Mouse (Mus musculus) hindbrain, embryonic 14.5 days (tissue): Measurements from ENCODE around the gene Ddx47. TPM values are rescaled to one million over a fixed set of nuclear protein-coding genes. Genes with fewer than 3 reads are reported as not detected.

ENCODE experiments used
- ATAC-seq: fragments of 200-750 bp; cut with Nextera tagmentation; 2 replicates; pipeline ENCODE4 v1.8.0; 2017; ENCODE audit warnings: moderate number of reproducible peaks, mild to moderate bottlenecking, moderate TSS enrichment, moderate library complexity; ENCODE audit not compliant: low FRiP score
- DNase-seq: peaks from one replicate; pipeline ENCODE4 v3.0.0-alpha.2; 2015; ENCODE audit warnings: low spot score
- H3K27ac ChIP-seq: fragments of 300-500 bp; sonication (generic); 2 replicates; pipeline ENCODE4 v1.5.1; 2014; ENCODE audit warnings: mild to moderate bottlenecking, moderate library complexity
- H3K27me3 ChIP-seq: fragments of 300-500 bp; sonication (generic); 2 replicates; pipeline ENCODE4 v1.6.1; 2014; ENCODE audit warnings: mild to moderate bottlenecking, low read length, mixed read lengths; ENCODE audit not compliant: control insufficient read depth, insufficient read depth
- H3K36me3 ChIP-seq: fragments of 300-500 bp; sonication (generic); replicated peaks from 2 replicates; pipeline ENCODE4 v1.6.1; 2014; ENCODE audit not compliant: control insufficient read depth, insufficient read depth
- H3K4me1 ChIP-seq: fragments of 300-500 bp; sonication (generic); replicated peaks from 2 replicates; pipeline ENCODE4 v1.6.1; 2014; ENCODE audit warnings: antibody characterized with exemption, low read length, mixed read lengths; ENCODE audit not compliant: control insufficient read depth, insufficient read depth
- H3K4me2 ChIP-seq: fragments of 300-500 bp; sonication (generic); replicated peaks from 2 replicates; pipeline ENCODE4 v1.6.1; 2014; ENCODE audit warnings: mild to moderate bottlenecking, moderate library complexity
- H3K4me3 ChIP-seq: fragments of 300-500 bp; sonication (generic); replicated peaks from 2 replicates; pipeline ENCODE4 v1.5.1; 2014; ENCODE audit warnings: mild to moderate bottlenecking, low read length
- H3K9ac ChIP-seq: fragments of 300-500 bp; sonication (generic); 2 replicates; pipeline ENCODE4 v1.6.1; 2014
- H3K9me3 ChIP-seq: fragments of 300-500 bp; sonication (generic); 2 replicates; pipeline ENCODE4 v1.6.1; 2016; ENCODE audit warnings: low read length; ENCODE audit not compliant: control insufficient read depth
- WGBS: fragments of 180-500 bp; shearing (Covaris S2); extraction: QIAGEN DNeasy Blood & Tissue Kit; methylation state at CpG from one replicate; pipeline ENCODE4 v1.1.7; 2014; 5-methylcytosine and 5-hydroxymethylcytosine counted together
- polyA plus RNA-seq: library from polyadenylated mRNA; unstranded; fragments of >200 nt; fragmentation: Nextera tagmentation; extraction: Ambion mirVana; gene quantifications from 2 replicates; pipeline ENCODE4 v1.2.1, GENCODE M21; 2014

Ddx47 gene
- polyA plus RNA-seq, 1 experiment from 2014 or later, result 70.4 TPM

- Histone ChIP-seq H3K36me3 (peaks cover 38% of the 10 kb centered on the region), H3K9me3 (no peaks in the 10 kb centered on the region), H3K4me1 (no peaks in the 10 kb centered on the region), H3K9ac (no peak overlapping the region), H3K4me2 (no peak overlapping the region), H3K4me3 (no peak overlapping the region), H3K27ac (no peak overlapping the region), H3K27me3 (no peaks in the 10 kb centered on the region)
- 6% methylated on average over 3 of the region's 3 CpGs for WGBS
- ATAC-seq (peak; percentile 60), DNase-seq (peak; percentile 64)
These were observed 14.8 kb downstream of the Ddx47 start for GRCm38 (mm10) chr6:135026232-135026631.

DNA sequence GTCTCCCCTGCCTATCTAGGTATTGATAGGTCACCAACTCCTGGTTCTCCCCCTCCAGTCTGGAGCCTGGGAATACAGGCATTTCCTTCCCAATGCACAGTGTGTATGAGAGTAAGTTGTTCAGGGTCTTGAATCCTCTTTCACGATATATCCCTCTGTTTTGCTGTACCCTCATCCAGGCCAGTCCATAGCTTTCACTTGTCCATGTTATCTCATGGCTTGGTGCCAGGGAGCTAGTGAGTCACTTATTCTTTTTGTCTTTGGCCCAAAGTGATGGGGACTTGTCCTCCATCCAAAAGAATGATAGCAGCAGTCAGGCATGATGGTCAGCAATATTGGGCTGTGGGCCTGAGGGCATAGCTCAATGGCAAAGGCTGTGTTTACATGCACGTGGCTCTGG is 15.3 kb downstream of the Ddx47 start:
- Histone ChIP-seq H3K9me3 (no peaks in the 10 kb centered on the region), H3K27me3 (no peaks in the 10 kb centered on the region), H3K4me2 (no peak overlapping the region), H3K27ac (no peak overlapping the region), H3K9ac (no peak overlapping the region), H3K4me3 (no peak overlapping the region), H3K4me1 (no peaks in the 10 kb centered on the region), H3K36me3 (peaks cover 33% of the 10 kb centered on the region)
- no peak for ATAC-seq
- WGBS, result 88% methylated on average over 2 of the region's 2 CpGs
- DNase-seq, result no peak

DNA sequence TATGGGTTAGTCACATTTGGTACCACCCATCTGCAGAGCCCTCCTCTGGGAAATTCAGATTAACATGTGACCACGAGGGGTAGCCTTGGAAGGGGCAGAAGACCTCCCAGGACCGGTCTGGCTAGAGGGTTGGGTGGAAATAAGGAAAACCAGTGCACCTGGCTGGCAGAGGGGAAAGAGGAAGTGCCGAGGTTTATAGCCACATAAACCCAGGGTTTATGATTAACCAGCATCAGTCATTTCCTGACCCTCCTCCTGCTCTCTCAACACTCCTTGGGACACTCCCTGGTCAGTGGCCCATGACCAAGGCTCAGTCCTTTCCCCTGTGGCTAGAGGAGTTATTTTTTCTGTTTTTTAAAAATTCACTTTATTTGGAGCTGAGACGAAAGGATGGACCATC is 17.8 kb downstream of the Ddx47 start:
- 84% methylated on average over 4 of the region's 4 CpGs for WGBS
- no peak for ATAC-seq
- H3K4me1 ChIP-seq, result no peaks in the 10 kb centered on the region
- H3K9me3 ChIP-seq, result no peaks in the 10 kb centered on the region
- peaks cover 9% of the 10 kb centered on the region; the same call in 1 of the 2 replicates for H3K36me3 ChIP-seq
- DNase-seq, result no peak
- H3K27me3 ChIP-seq, result no peaks in the 10 kb centered on the region
- no peak overlapping the region for H3K4me2 ChIP-seq
- no peak overlapping the region for H3K9ac ChIP-seq
- H3K27ac ChIP-seq, result no peak overlapping the region
- H3K4me3 ChIP-seq, result no peak overlapping the region

GRCm38 (mm10) chr6:135038674-135039073 is 27.3 kb downstream of the Ddx47 start:
- DNase-seq (no peak), ATAC-seq (no peak)
- no peaks in the 10 kb centered on the region for H3K36me3 ChIP-seq
- H3K4me2 ChIP-seq, result no peak overlapping the region
- H3K27me3 ChIP-seq, result no peaks in the 10 kb centered on the region
- H3K4me3 ChIP-seq, result no peak overlapping the region
- no peak overlapping the region for H3K27ac ChIP-seq
- WGBS, result 44% methylated on average over 3 of the region's 3 CpGs
- peaks cover 5% of the 10 kb centered on the region; the same call in 1 of the 2 replicates for H3K4me1 ChIP-seq
- H3K9me3 ChIP-seq, result no peaks in the 10 kb centered on the region
- H3K9ac ChIP-seq, result no peak overlapping the region

DNA sequence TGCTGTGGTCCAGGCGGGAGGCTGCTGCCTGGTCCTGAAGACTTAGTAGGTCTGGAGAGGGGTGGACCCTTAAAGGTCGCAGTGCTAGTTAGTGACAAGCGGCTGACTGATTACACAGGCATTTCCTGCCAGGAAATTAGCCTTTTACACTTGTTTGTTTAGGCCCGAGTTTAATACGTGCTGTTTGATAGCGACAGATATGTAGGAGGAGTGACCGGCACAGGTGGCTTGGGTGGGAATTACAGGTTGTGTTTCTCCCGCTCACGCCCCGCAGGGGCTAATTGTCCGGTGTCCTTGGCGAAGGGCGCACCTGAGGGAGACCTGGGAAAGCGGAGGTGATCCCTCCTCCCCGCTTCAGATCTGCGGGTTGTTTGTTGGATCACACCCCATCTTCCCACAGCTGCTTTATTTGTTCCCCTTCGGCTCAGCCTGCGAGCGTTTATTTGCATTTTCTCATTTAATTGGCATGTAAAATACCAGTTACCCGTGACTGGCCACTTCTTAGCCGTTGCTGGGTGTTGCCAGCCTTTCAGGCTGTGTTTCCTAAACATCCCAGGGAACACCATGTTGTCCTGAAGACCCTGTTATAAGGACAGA is 29.0 kb downstream of the Ddx47 start:
- WGBS, result 5% methylated on average over 21 of the region's 21 CpGs
- Histone ChIP-seq H3K9me3 (no peaks in the 10 kb centered on the region), H3K27me3 (no peaks in the 10 kb centered on the region), H3K4me3 (peak overlapping the region; percentile 16), H3K4me2 (peak overlapping the region; percentile 51), H3K4me1 (peaks cover 5% of the 10 kb centered on the region; the same call in 1 of the 2 replicates), H3K9ac (peak overlapping the region; percentile 28; the same call in 1 of the 2 replicates), H3K27ac (no peak overlapping the region), H3K36me3 (no peaks in the 10 kb centered on the region)
- ATAC-seq, result peak; percentile 31; the same call in 1 of the 2 replicates
- DNase-seq, result no peak

GRCm38 (mm10) chr6:135041930-135042329 is 30.5 kb downstream of the Ddx47 start:
- H3K27me3 ChIP-seq, result no peaks in the 10 kb centered on the region
- no peak overlapping the region for H3K4me3 ChIP-seq
- no peak for DNase-seq
- H3K4me2 ChIP-seq, result no peak overlapping the region
- ATAC-seq, result no peak
- no peaks in the 10 kb centered on the region for H3K36me3 ChIP-seq
- H3K9me3 ChIP-seq, result no peaks in the 10 kb centered on the region
- H3K9ac ChIP-seq, result no peak overlapping the region
- no peak overlapping the region for H3K27ac ChIP-seq
- H3K4me1 ChIP-seq, result peaks cover 5% of the 10 kb centered on the region; the same call in 1 of the 2 replicates
- 42% methylated on average over 3 of the region's 3 CpGs for WGBS

GRCm38 (mm10) chr6:135047276-135047675 is 35.9 kb downstream of the Ddx47 start:
- no peak overlapping the region for H3K4me2 ChIP-seq
- H3K27ac ChIP-seq, result no peak overlapping the region
- H3K4me1 ChIP-seq, result no peaks in the 10 kb centered on the region
- no peak overlapping the region for H3K4me3 ChIP-seq
- H3K27me3 ChIP-seq, result 0 out of 2 replicates have a peak, but pooled peaks cover 5% of the 10 kb centered on the region
- ATAC-seq (no peak), DNase-seq (no peak)
- no peaks in the 10 kb centered on the region for H3K9me3 ChIP-seq
- WGBS, result 81% methylated on average over 9 of the region's 9 CpGs
- H3K9ac ChIP-seq, result no peak overlapping the region
- no peaks in the 10 kb centered on the region for H3K36me3 ChIP-seq

DNA sequence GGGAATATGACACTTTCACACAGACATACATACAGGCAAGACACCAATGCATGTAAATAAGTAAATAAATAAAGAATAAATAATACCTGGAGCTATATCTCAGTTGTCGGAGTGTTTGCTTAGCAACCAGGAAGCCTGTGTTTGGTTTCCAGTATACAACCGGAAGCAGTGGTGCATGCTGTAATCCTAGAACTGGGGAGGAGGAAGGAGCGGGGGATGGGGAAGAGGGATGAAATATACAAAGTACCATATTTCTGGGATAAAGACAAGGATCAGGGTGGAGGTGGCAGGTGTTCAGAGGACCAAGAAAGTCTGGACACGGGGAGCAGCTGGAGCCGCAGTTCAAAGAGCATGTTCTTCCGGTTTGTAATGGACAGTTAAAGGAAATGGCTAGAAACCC is 37.1 kb downstream of the Ddx47 start:
- H3K4me2 ChIP-seq, result no peak overlapping the region
- no peaks in the 10 kb centered on the region for H3K9me3 ChIP-seq
- no peak overlapping the region for H3K27ac ChIP-seq
- no peaks in the 10 kb centered on the region for H3K36me3 ChIP-seq
- no peak for DNase-seq
- no peak for ATAC-seq
- WGBS, result 85% methylated on average over 6 of the region's 6 CpGs
- H3K4me1 ChIP-seq, result no peaks in the 10 kb centered on the region
- H3K9ac ChIP-seq, result no peak overlapping the region
- 0 out of 2 replicates have a peak, but pooled peaks cover 5% of the 10 kb centered on the region for H3K27me3 ChIP-seq
- H3K4me3 ChIP-seq, result no peak overlapping the region

- Histone ChIP-seq H3K27me3 (0 out of 2 replicates have a peak, but pooled peaks cover 5% of the 10 kb centered on the region), H3K27ac (no peak overlapping the region), H3K4me2 (no peak overlapping the region), H3K9ac (no peak overlapping the region), H3K9me3 (no peaks in the 10 kb centered on the region), H3K36me3 (no peaks in the 10 kb centered on the region), H3K4me3 (no peak overlapping the region), H3K4me1 (no peaks in the 10 kb centered on the region)
- ATAC-seq (no peak), DNase-seq (no peak)
- 84% methylated on average over 16 of the region's 16 CpGs for WGBS
These were observed 37.5 kb downstream of the Ddx47 start for GRCm38 (mm10) chr6:135048956-135049355.

DNA sequence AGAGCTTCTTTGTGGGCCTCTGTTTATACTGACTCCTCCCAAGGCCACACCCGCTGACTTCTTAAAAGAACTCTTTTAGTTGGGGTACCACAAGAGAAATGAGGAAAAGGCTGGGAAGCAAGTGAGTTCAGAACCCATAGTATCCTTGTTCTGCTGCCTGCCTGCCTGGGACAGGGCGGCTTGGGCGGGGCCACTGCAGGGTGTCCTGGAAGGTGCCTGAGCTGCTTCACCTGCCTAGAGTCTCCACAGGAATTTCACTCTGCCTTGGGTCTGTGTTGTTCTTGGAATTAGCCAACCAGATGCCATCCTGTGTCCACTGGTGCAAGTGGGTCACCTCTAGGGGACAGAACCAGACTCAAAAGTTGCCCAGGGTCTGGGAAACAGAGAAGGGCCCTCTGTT is 42.4 kb downstream of the Ddx47 start:
- Histone ChIP-seq H3K27me3 (no peaks in the 10 kb centered on the region), H3K36me3 (no peaks in the 10 kb centered on the region), H3K27ac (no peak overlapping the region), H3K9ac (no peak overlapping the region), H3K4me3 (no peak overlapping the region), H3K4me2 (no peak overlapping the region), H3K4me1 (no peaks in the 10 kb centered on the region), H3K9me3 (no peaks in the 10 kb centered on the region)
- ATAC-seq (no peak), DNase-seq (no peak)
- WGBS, result 76% methylated on average over 3 of the region's 3 CpGs
